ENCODE assay signal across 18 mouse cellular contexts in genomic region chr10:115144542-115144941, GRCm38 (mm10). TPM values are rescaled to one million over a fixed set of nuclear protein-coding genes. Genes with fewer than 3 reads are reported as not detected.
"Had no signal": no experiment of that assay in that cellular context is flagged by ENCODE, and none has a peak within 500 bp of the region (broad histone marks: within the 10 kb centered on the region; RNA-seq: fewer than 3 reads in every experiment).

No protein-coding gene starts in this region.

- H3K36me3 ChIP-seq: limb, embryonic 12.5 days; liver, embryonic 13.5 days; lung, embryonic 15.5 days; midbrain, embryonic 15.5 days; stomach, embryonic 15.5 days had no signal

- H3K4me3 ChIP-seq: left cerebral cortex, adult 2 months; limb, embryonic 12.5 days; liver, embryonic 13.5 days; lung, embryonic 15.5 days; midbrain, embryonic 15.5 days; stomach, embryonic 15.5 days had no signal

- ATAC-seq: liver, postnatal 0 days; midbrain, embryonic 15.5 days had no signal

- H3K9ac ChIP-seq: limb, embryonic 12.5 days; liver, embryonic 13.5 days; liver, postnatal 0 days; lung, embryonic 15.5 days; midbrain, embryonic 15.5 days; stomach, embryonic 15.5 days had no signal

- H3K27me3 ChIP-seq: limb, embryonic 12.5 days; liver, embryonic 13.5 days; lung, embryonic 15.5 days; midbrain, embryonic 15.5 days; stomach, embryonic 15.5 days had no signal

- DNase-seq: kidney, adult 8-10 months; kidney, postnatal 25 days; liver; liver, embryonic 13.5 days; liver, postnatal 0 days; lung, postnatal 14 days; right cerebral cortex, postnatal 14 days; thymus, adult 2 months; thymus, postnatal 25 days had no signal

- H3K4me1 ChIP-seq: limb, embryonic 12.5 days; liver, embryonic 13.5 days; lung, embryonic 15.5 days; midbrain, embryonic 15.5 days; stomach, embryonic 15.5 days had no signal

- H3K27ac ChIP-seq: left cerebral cortex, adult 2 months; limb, embryonic 12.5 days; liver, embryonic 13.5 days; lung, embryonic 15.5 days; macrophage; midbrain, embryonic 15.5 days; stomach, embryonic 15.5 days had no signal

- H3K4me2 ChIP-seq: limb, embryonic 12.5 days; liver, embryonic 13.5 days; lung, embryonic 15.5 days; midbrain, embryonic 15.5 days; stomach, embryonic 15.5 days had no signal

- H3K9me3 ChIP-seq: limb, embryonic 12.5 days; liver, embryonic 13.5 days; lung, embryonic 15.5 days; midbrain, embryonic 15.5 days; stomach, embryonic 15.5 days had no signal

RNA-seq across cellular contexts. Expression of gene Tph2, which starts 40.3 kb away (rescaled TPM):
- total RNA-seq: megakaryocyte-erythroid progenitor cell, adult 5-6 weeks; neutrophil, adult 5-6 weeks had no signal
- polyA plus RNA-seq: limb, embryonic 12.5 days; liver, embryonic 13.5 days; liver, postnatal 0 days; macrophage; thymus, adult 2 months; urinary bladder, adult 2 months had no signal
